Mouse (Mus musculus) heart, postnatal 0 days (tissue): ENCODE results near the gene Myocos. TPM values are rescaled to one million over a fixed set of nuclear protein-coding genes. Genes with fewer than 3 reads are reported as not detected.

ENCODE experiments used
- ATAC-seq: fragments of 200-750 bp; cut with Nextera tagmentation; 2 replicates; pipeline ENCODE4 v1.8.0; 2017; ENCODE audit warnings: low read depth, moderate number of reproducible peaks, moderate library complexity; ENCODE audit not compliant: insufficient read depth
- DNase-seq: peaks from one replicate; pipeline ENCODE4 v3.0.0-alpha.2; 2016; ENCODE audit warnings: low spot score
- H3K27ac ChIP-seq: fragments of 300-500 bp; sonication (generic); 2 replicates; pipeline ENCODE4 v1.5.1; 2014; ENCODE audit warnings: low read depth, mild to moderate bottlenecking
- H3K27me3 ChIP-seq: fragments of 300-500 bp; sonication (generic); 2 replicates; pipeline ENCODE4 v1.6.1; 2014; ENCODE audit warnings: low read length, mixed read lengths; ENCODE audit not compliant: control insufficient read depth, insufficient read depth
- H3K36me3 ChIP-seq: fragments of 300-500 bp; sonication (generic); replicated peaks from 2 replicates; pipeline ENCODE4 v1.6.1; 2014; ENCODE audit warnings: low read length, mixed read lengths; ENCODE audit not compliant: control insufficient read depth, insufficient read depth
- H3K4me1 ChIP-seq: fragments of 300-500 bp; sonication (generic); 2 replicates; pipeline ENCODE4 v1.6.1; 2014; ENCODE audit warnings: antibody characterized with exemption; ENCODE audit not compliant: control insufficient read depth, insufficient read depth
- H3K4me2 ChIP-seq: fragments of 300-500 bp; sonication (generic); 2 replicates; pipeline ENCODE4 v1.6.1; 2014; ENCODE audit warnings: low read depth, mild to moderate bottlenecking, low read length, moderate library complexity
- H3K4me3 ChIP-seq: fragments of 300-500 bp; sonication (generic); 2 replicates; pipeline ENCODE4 v1.5.1; 2014; ENCODE audit warnings: low read depth, low read length
- H3K9ac ChIP-seq: fragments of 300-500 bp; sonication (generic); replicated peaks from 2 replicates; pipeline ENCODE4 v1.6.1; 2014; ENCODE audit warnings: low read depth, low read length, mixed read lengths
- H3K9me3 ChIP-seq: fragments of 300-500 bp; sonication (generic); replicated peaks from 2 replicates; pipeline ENCODE4 v1.6.1; 2016; ENCODE audit warnings: low read length; ENCODE audit not compliant: control insufficient read depth
- CTCF ChIP-seq: IDR thresholded peaks from 2 replicates; pipeline ENCODE4 v1.5.1; 2016; ENCODE audit warnings: antibody characterized with exemption, control low read depth, low read depth
- EP300 ChIP-seq: IDR thresholded peaks from 2 replicates; pipeline ENCODE4 v1.6.1; 2016; ENCODE audit warnings: antibody characterized with exemption, low read depth
- WGBS: fragments of 180-500 bp; shearing (Covaris S2); extraction: QIAGEN DNeasy Blood & Tissue Kit; methylation state at CpG from one replicate; pipeline ENCODE4 v1.1.7; 2014; 5-methylcytosine and 5-hydroxymethylcytosine counted together
- polyA plus RNA-seq: library from polyadenylated mRNA; unstranded; fragments of >200 nt; fragmentation: Nextera tagmentation; extraction: Ambion mirVana; gene quantifications from 2 replicates; pipeline ENCODE4 v1.2.1, GENCODE M21; 2015
- total RNA-seq: library from RNA; depleted of rRNA; stranded (reverse); fragments of >200 nt; gene quantifications from 2 replicates; pipeline ENCODE4 v1.2.3, GENCODE M21; 2014; ENCODE audit warnings: low replicate concordance

Gene Myocos
- total and polyA plus RNA-seq, 2 experiments from 2014 or later = not detected

DNA sequence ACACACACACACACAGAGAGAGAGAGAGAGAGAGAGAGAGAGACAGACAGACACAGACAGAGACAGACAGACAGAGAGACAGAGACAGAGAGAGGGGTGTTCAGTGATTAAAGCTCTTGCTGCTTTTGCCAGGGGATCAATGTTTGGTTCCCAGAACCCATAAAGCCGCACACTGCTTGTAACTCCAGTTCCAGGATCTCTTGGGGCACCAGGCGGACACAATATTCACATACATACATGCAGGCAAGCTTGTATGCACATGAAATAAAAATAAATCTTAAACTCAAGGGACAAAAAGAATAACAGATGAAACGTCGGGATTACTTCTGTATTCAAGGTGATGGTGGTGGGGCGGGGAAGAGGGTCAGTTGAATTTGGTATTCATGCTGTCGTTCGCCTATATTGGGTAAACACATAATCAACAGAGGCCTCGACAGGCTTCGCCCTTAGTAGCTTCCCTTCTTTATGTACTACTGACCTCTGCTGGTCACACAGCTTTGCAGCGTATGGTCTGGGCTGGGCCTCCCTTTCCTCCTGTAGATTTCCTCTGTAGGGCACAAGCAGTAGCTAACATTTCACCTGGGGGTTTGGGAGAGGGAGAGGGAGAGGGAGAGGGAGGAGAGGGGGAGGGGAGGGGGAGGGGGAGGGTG is 6.9 kb upstream of the Myocos start:
- ATAC-seq = peak; percentile 94
- no peaks in the 10 kb centered on the region for H3K9me3 ChIP-seq
- 11% methylated on average over 10 of the region's 10 CpGs for WGBS
- DNase-seq = peak; percentile 89
- no peaks in the 10 kb centered on the region for H3K27me3 ChIP-seq
- TF ChIP-seq CTCF (peak; percentile 96), EP300 (no peak)
- H3K36me3 ChIP-seq = no peaks in the 10 kb centered on the region
- no peak overlapping the region for H3K9ac ChIP-seq
- H3K4me1 ChIP-seq = 0 out of 2 replicates have a peak, but pooled peaks cover 4% of the 10 kb centered on the region
- no peak overlapping the region for H3K27ac ChIP-seq
- peak overlapping the region; percentile 45 for H3K4me2 ChIP-seq
- H3K4me3 ChIP-seq = no peak overlapping the region

DNA sequence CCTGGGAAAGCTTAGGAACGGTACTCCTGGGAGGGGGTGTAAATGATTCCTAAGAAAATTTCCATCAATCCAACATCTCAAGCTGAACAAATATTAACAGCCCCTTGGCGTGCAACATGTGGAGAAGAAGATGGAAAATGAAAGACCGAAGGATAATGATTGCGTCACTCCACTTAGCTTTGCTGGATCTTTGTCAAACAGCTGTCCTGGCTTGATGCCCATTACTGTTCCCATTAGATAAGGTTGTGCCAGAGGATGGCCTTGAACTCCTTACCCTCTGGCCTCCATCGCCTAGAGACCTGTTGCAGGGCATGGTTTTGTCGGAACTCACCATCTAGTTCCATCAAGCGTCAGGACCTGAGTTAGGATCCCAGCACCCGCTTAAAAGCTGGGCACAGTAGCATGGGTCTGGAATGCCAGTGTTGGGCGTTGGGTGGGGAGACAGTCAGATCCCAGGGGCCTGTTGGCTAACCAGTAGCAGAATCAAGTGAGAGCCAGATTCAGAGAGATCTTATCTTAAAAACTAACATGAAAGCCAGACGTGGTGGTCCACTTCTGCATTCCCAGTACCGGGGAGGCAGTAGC is 2.3 kb upstream of the Myocos start:
- Histone ChIP-seq H3K27ac (no peak overlapping the region), H3K9ac (no peak overlapping the region), H3K4me3 (no peak overlapping the region), H3K27me3 (no peaks in the 10 kb centered on the region), H3K4me1 (no peaks in the 10 kb centered on the region), H3K4me2 (no peak overlapping the region), H3K9me3 (no peaks in the 10 kb centered on the region), H3K36me3 (no peaks in the 10 kb centered on the region)
- TF ChIP-seq CTCF = no peak
- TF ChIP-seq EP300 = no peak
- whole genome bisulfite sequencing = 61% methylated on average over 11 of the region's 11 CpGs
- ATAC-seq = no peak
- DNase-seq = no peak

DNA sequence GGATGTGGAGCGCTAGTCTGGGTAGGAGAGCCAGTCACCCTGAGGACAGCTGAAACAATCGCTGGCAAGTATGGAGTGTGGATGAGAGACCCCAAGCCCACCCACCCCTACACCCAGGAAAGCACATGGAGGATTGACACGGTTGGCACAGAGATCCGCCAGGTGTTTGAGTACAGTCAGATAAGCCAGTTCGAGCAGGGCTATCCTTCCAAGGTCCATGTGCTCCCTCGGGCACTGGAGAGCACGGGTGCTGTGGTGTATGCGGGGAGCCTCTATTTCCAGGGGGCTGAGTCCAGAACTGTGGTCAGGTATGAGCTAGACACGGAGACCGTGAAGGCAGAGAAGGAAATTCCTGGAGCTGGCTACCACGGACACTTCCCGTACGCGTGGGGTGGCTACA is 9.6 kb downstream of the Myocos start:
- 84% methylated on average over 14 of the region's 14 CpGs for WGBS
- Histone ChIP-seq H3K9me3 (no peaks in the 10 kb centered on the region), H3K27ac (no peak overlapping the region), H3K4me3 (no peak overlapping the region), H3K36me3 (no peaks in the 10 kb centered on the region), H3K27me3 (no peaks in the 10 kb centered on the region), H3K4me2 (no peak overlapping the region), H3K9ac (no peak overlapping the region), H3K4me1 (no peaks in the 10 kb centered on the region)
- DNase-seq (no peak), ATAC-seq (no peak)
- no peak for TF ChIP-seq EP300
- no peak for TF ChIP-seq CTCF

DNA sequence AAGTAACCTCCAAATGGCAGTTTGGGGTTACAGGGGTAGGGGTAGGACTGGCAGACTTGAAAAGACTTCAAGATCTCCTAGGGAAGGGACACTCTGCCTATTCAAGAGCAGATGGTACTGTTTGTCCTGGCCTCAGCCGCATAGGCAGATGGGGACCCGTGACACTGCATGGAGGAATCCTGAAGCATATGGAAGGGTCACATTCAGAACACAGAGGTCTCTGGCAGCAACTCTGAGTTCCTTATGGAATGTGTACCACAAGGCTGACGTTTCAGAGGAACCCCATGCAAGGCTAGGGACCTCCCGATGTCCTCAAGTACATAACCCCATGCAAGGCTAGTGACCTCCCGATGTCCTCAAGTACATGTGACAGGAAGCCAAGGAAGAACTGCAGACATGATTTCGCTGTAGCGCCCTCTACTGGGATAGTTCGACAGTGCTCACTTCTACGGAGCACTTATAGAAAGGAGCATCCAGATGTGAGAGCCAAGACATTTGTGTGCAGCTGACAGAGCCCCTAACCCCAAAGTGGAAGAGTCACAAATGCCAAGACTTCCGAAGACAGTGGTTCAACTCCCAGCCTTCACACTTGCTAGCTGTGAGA is 11.8 kb downstream of the Myocos start:
- TF ChIP-seq EP300 = no peak
- TF ChIP-seq CTCF = no peak; the same call in 1 of the 2 replicates
- Histone ChIP-seq H3K9me3 (no peaks in the 10 kb centered on the region), H3K36me3 (no peaks in the 10 kb centered on the region), H3K4me2 (no peak overlapping the region), H3K27me3 (no peaks in the 10 kb centered on the region), H3K4me3 (no peak overlapping the region), H3K27ac (no peak overlapping the region), H3K9ac (no peak overlapping the region), H3K4me1 (no peaks in the 10 kb centered on the region)
- 77% methylated on average over 10 of the region's 10 CpGs for WGBS
- no peak for DNase-seq
- ATAC-seq = no peak

DNA sequence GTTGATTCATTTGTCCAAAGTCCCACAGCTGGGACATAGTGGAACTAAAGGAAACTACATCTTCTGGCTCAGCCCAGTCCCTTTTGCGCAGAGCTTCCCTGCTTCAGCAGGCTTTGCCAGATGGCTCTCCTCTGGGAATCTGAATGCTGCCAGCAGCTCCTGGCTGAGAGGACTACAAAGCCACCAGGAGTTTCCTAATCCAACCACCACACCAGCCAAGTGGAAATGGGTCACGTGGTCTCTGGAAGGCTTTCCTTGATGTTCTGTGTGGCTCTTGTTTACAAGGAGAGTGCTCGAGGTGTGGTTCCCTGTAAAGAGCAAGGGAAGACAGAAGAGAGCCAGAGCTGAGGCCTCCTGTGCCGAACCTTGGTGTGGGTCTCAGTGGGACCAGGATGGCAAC is 14.3 kb downstream of the Myocos start:
- H3K9me3 ChIP-seq = no peaks in the 10 kb centered on the region
- H3K9ac ChIP-seq = no peak overlapping the region
- no peak overlapping the region for H3K4me2 ChIP-seq
- H3K27ac ChIP-seq = no peak overlapping the region
- no peaks in the 10 kb centered on the region for H3K27me3 ChIP-seq
- H3K4me1 ChIP-seq = no peaks in the 10 kb centered on the region
- H3K36me3 ChIP-seq = no peaks in the 10 kb centered on the region
- no peak; the same call in 1 of the 2 replicates for ATAC-seq
- TF ChIP-seq EP300 (no peak), CTCF (no peak)
- 28% methylated on average over 4 of the region's 4 CpGs for WGBS
- DNase-seq = no peak
- no peak overlapping the region for H3K4me3 ChIP-seq
